Mouse (Mus musculus) embryonic fibroblast, embryonic 13.5 days (primary cell): ENCODE data around the gene Map4k1. TPM values are rescaled to one million over a fixed set of nuclear protein-coding genes. Genes with fewer than 3 reads are reported as not detected.

Source experiments
- H3K27ac ChIP-seq: 2 replicates; pipeline ENCODE4 v1.5.1; 2012; ENCODE audit warnings: low read length, control low read depth, inconsistent platforms; ENCODE audit not compliant: insufficient read depth
- H3K4me1 ChIP-seq: 2 replicates; pipeline ENCODE4 v1.6.1; 2011; ENCODE audit warnings: low read length; ENCODE audit not compliant: control insufficient read depth, insufficient read depth
- H3K4me3 ChIP-seq: 2 replicates; pipeline ENCODE4 v1.5.1; 2011; ENCODE audit warnings: mild to moderate bottlenecking, control low read depth, low read length; ENCODE audit not compliant: insufficient read depth
- CTCF ChIP-seq: IDR thresholded peaks from 2 replicates; pipeline ENCODE4 v1.5.1; 2011; ENCODE audit warnings: mild to moderate bottlenecking, control low read depth, low read length, moderate library complexity, borderline replicate concordance; ENCODE audit not compliant: insufficient read depth
- POLR2A ChIP-seq: IDR thresholded peaks from 2 replicates; pipeline ENCODE4 v1.6.1; 2011; ENCODE audit warnings: low read depth, mild to moderate bottlenecking, control low read depth, low read length, moderate library complexity
- polyA plus RNA-seq: library from polyadenylated mRNA; stranded (reverse); fragments of >200 nt; gene quantifications from 2 replicates; pipeline ENCODE4 v1.2.4, GENCODE M21; 2011; ENCODE audit warnings: low read depth; ENCODE audit not compliant: missing spikeins, insufficient read length

The Map4k1 gene
- polyA plus RNA-seq, 1 experiment: 2.0 TPM

DNA sequence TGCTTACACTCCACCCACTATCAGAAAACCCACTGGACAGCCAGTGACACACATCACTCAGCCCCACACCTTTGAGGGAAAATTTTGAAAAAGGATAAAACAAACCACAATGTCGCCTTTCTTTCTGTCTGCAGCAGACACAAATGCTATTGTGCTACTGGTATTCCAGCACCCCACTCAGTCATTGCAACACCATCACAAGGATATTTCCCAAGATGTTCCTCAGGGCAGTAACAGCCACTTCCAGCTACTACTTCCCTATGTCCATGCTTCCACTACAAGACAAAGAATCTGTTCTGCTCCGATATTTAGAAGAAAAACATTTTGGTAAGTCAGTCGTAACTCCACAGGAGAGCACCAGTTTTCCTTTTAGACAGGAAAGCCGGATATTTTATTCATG is 27.1 kb upstream of the Map4k1 start:
- no peak for TF ChIP-seq POLR2A
- TF ChIP-seq CTCF: no peak
- peaks cover 48% of the 10 kb centered on the region for H3K4me1 ChIP-seq
- peak overlapping the region; percentile 93 for H3K27ac ChIP-seq
- no peak overlapping the region for H3K4me3 ChIP-seq

GRCm38 (mm10) chr7:28955295-28955897 is 26.5 kb upstream of the Map4k1 start:
- TF ChIP-seq CTCF (no peak), POLR2A (no peak)
- H3K27ac ChIP-seq: peak overlapping the region; percentile 93
- peaks cover 43% of the 10 kb centered on the region for H3K4me1 ChIP-seq
- H3K4me3 ChIP-seq: no peak overlapping the region

GRCm38 (mm10) chr7:28956270-28956669 is 25.6 kb upstream of the Map4k1 start:
- no peak overlapping the region for H3K4me3 ChIP-seq
- peaks cover 38% of the 10 kb centered on the region for H3K4me1 ChIP-seq
- TF ChIP-seq POLR2A (no peak), CTCF (no peak)
- peak overlapping the region; percentile 93 for H3K27ac ChIP-seq

- Histone ChIP-seq H3K4me1 (peaks cover 29% of the 10 kb centered on the region), H3K4me3 (no peak overlapping the region; the same call in 1 of the 2 replicates), H3K27ac (peak overlapping the region; percentile 93)
- no peak for TF ChIP-seq POLR2A
- TF ChIP-seq CTCF: no peak
These were observed 24.6 kb upstream of the Map4k1 start for GRCm38 (mm10) chr7:28957286-28957685.

GRCm38 (mm10) chr7:28957997-28958725 is 23.7 kb upstream of the Map4k1 start:
- peaks cover 26% of the 10 kb centered on the region for H3K4me1 ChIP-seq
- peak overlapping the region; percentile 93 for H3K27ac ChIP-seq
- TF ChIP-seq CTCF (no peak), POLR2A (no peak)
- H3K4me3 ChIP-seq: peak overlapping the region; percentile 80

DNA sequence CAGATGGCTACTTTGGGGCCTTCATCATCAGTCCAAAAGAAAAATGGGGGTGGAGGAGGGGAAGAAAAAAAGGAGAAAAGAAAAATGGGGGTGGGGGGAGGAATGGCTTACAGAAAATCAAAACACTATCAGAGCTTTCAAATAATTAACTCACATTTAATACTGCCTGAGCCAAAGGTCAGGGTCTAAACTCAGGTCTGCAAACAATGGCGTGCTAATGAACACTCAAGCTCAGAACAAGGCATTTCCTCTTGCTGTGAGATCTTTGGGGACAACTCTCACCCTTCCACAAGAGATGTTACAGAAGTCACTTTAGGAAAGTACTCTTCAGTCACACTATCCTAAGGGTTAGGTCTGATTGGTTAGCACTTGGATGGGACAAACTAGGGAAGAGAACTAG is 23.1 kb upstream of the Map4k1 start:
- Histone ChIP-seq H3K4me1 (peaks cover 21% of the 10 kb centered on the region), H3K4me3 (peak overlapping the region; percentile 80), H3K27ac (peak overlapping the region; percentile 93)
- TF ChIP-seq CTCF: no peak
- no peak for TF ChIP-seq POLR2A

- H3K27ac ChIP-seq: peak overlapping the region; percentile 93
These were observed 22.3 kb upstream of the Map4k1 start for GRCm38 (mm10) chr7:28959505-28960045.

GRCm38 (mm10) chr7:28960354-28961046 is 21.4 kb upstream of the Map4k1 start:
- Histone ChIP-seq H3K4me1 (peaks cover 17% of the 10 kb centered on the region), H3K4me3 (peak overlapping the region; percentile 80), H3K27ac (peak overlapping the region; percentile 93)
- TF ChIP-seq POLR2A (peak; percentile 40), CTCF (no peak)

More at GRCm38 (mm10) chr7:28959505-28960045, 22.3 kb upstream of the Map4k1 start:
- TF ChIP-seq POLR2A (no peak), CTCF (no peak)
- Histone ChIP-seq H3K4me3 (peak overlapping the region; percentile 80), H3K4me1 (peaks cover 17% of the 10 kb centered on the region)

DNA sequence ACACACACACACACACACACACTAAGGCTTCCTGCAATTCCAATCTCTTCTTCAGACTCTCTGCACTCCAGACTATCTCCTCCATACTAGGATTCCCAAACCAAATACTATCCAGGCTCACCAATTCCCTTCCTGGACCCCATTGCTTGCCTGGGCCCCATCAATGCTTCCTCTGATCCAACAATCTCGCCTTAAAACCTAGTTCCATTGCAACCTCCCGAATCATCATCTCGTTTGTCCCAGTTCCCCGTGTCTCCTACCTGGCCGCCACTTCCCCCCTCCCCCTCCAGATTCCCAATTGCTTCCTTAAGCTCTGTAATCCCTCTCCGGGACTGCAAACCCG is 20.3 kb upstream of the Map4k1 start:
- H3K4me1 ChIP-seq: peaks cover 10% of the 10 kb centered on the region
- TF ChIP-seq CTCF (no peak), POLR2A (no peak)
- H3K4me3 ChIP-seq: peak overlapping the region; percentile 80
- peak overlapping the region; percentile 93 for H3K27ac ChIP-seq

DNA sequence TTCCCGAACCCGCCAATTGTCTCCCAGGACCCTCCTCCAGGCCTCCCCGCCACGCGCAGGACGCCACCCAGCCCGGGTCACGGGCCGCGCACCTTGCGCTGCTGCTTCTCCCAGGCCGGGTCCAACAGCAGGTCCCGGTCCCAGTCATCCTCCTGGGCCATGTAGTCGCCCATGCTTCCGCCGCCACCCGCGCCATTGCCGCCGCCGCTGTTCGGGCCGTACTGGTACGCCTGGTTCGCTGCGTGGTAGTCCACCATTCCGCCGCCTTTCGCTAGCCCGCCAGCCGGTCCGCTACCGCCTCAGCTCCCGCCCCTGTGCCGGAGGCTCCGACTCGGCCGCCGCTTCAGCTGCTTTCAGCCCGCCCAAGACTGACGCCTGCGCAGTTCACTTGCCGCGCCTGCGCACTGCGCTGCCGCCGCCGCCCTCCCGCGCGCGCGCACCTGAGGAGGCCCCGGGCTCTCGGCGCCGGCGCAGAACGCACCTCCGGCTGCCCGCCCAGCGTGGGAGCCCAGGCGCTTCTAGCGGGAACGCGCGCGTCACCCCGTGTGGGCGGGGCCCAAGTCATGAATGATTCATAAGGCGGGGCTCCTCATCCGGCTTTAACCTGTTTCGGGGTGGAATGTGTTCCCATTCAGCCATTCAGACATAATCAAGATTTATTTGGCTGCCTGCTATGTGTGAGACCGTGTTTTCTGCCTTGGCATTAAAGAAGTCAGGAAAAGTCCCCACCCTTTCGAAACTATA is 19.8 kb upstream of the Map4k1 start, which contains the start of gene Actn4:
Gene Actn4 (minus strand): TSS at position 414 of the 744 bp plus-strand sequence.
- Histone ChIP-seq H3K4me3 (peak within 1 kb of the TSS; percentile 80), H3K27ac (peak within 1 kb of the TSS; percentile 93), H3K4me1 (peaks cover 9% of the 10 kb centered on the region)
- TF ChIP-seq POLR2A: peak; percentile 98
- no peak for TF ChIP-seq CTCF
